Mouse (Mus musculus): ENCODE data around the gene Zhx3. TPM values are rescaled to one million over a fixed set of nuclear protein-coding genes. Genes with fewer than 3 reads are reported as not detected.
A peak's percentile ranks its signal among the peaks of the same experiment; 100 is the strongest.

Gene Zhx3
- polyA plus RNA-seq, 1 experiment from 2014 or later, result 9.8 TPM

GRCm38 (mm10) chr2:160700271-160700670, 172.5 kb downstream of the Zhx3 start:
- WGBS, result 75% methylated on average over 5 of the region's 5 CpGs
- ATAC-seq (ENCODE audit: insufficient number of reproducible peaks, insufficient read depth, low FRiP score, low read depth), result peak; percentile 69
- no peak overlapping the region for H3K27ac ChIP-seq (ENCODE audit: low read length)

More at GRCm38 (mm10) chr2:160700271-160700670, 172.5 kb downstream of the Zhx3 start:
- no peak overlapping the region for H3K4me2 ChIP-seq (replicated peaks; ENCODE audit: low read depth, low read length)
- no peaks in the 10 kb centered on the region for H3K27me3 ChIP-seq (ENCODE audit: control insufficient read depth, insufficient read depth, low read length)
- no peaks in the 10 kb centered on the region for H3K4me1 ChIP-seq (ENCODE audit: control insufficient read depth, insufficient read depth, low read length)
- H3K4me3 ChIP-seq (ENCODE audit: low read depth, low read length), result no peak overlapping the region
- H3K9me3 ChIP-seq (ENCODE audit: control insufficient read depth, low read depth, low read length), result no peaks in the 10 kb centered on the region
- no peak overlapping the region for H3K9ac ChIP-seq (replicated peaks; ENCODE audit: low read depth, low read length)
- H3K36me3 ChIP-seq (ENCODE audit: control insufficient read depth, insufficient read depth, low read length), result peaks cover 60% of the 10 kb centered on the region

Other genes starting within 250 kb of the Zhx3 start
- 78.6 and 88.5 TPM in 2 replicates for gene Top1, start 227.1 kb downstream of the Zhx3 start, polyA plus RNA-seq (2014; fragmentation: Nextera tagmentation; extraction: Ambion mirVana)
- 45.9 and 48.9 TPM in 2 replicates for gene Plcg1, start 141.7 kb downstream of the Zhx3 start, polyA plus RNA-seq (2014; fragmentation: Nextera tagmentation; extraction: Ambion mirVana)
- 2.6 and 2.8 TPM in 2 replicates for gene Lpin3, start 7.7 kb upstream of the Zhx3 start, polyA plus RNA-seq (2014; fragmentation: Nextera tagmentation; extraction: Ambion mirVana)
- gene Emilin3, start 39.3 kb upstream of the Zhx3 start, polyA plus RNA-seq (2014; fragmentation: Nextera tagmentation; extraction: Ambion mirVana), result 23.2 and 25.8 TPM in 2 replicates
- gene Chd6, start 236.1 kb upstream of the Zhx3 start, polyA plus RNA-seq (2014; fragmentation: Nextera tagmentation; extraction: Ambion mirVana), result 44.9 and 52.2 TPM in 2 replicates

Measured in stomach, embryonic 14.5 days (tissue).